Mouse (Mus musculus): ENCODE measurements around the gene Sh3pxd2b.

- TF ChIP-seq CTCF (IDR thresholded peaks at IDR 0.05; ENCODE audit: extremely low read depth, insufficient read depth, low read length) (no peak), POLR2A (IDR thresholded peaks at IDR 0.05; ENCODE audit: extremely low read depth, insufficient read depth, low read length) (no peak)
These were observed 55.1 kb downstream of the Sh3pxd2b start for GRCm38 (mm10) chr11:32402712-32403111.

Measured in cortical plate, adult 2 months (tissue).